Mouse (Mus musculus) erythroblast, embryonic 14.5 days (primary cell): ENCODE results near the gene Otulin.

ENCODE experiments used
- GATA1 ChIP-seq: IDR thresholded peaks from 2 replicates; pipeline ENCODE4 v1.6.1; 2012; ENCODE audit warnings: low read length, inconsistent platforms, mixed read lengths
- TAL1 ChIP-seq: IDR thresholded peaks from 3 replicates; pipeline ENCODE4 v1.6.1; 2012; ENCODE audit warnings: low read length, inconsistent platforms, mixed read lengths

DNA sequence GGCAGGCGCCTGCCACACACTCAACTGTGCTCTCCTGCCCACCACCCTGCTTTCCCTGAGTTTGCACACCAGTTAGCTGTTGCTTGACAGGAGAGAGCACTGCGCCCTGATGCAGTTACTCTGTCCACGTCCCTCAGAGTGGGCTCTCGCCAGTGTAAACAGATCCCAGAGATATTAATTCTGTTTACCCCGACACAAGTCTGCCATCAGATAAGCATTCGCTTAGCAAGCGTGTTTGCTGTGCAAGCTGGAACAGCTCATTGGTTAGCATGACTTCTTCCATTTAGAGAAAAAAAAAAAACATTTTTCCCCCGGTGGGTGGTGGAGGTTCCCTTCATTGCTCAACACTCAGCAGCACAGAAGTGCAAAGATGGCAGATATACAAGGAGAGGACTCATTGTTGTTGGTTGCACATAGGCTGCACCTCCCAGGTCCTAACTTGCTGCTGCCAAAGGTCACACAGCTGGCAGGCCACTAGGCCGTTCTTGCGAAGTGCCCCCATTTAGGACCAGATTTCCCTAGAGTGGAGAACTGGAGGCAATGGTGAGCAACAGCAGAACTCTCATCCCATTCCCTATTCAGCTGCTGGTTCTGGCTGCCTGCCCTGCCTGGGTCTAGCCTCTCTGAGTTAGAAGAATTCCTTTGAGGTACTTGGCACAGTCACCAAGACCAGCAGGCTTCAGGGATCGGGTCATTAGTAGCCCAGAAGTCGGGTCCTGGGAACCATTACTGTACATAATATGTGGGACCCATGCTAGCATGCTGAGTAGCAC lies 105.1 kb downstream of the Otulin start:
- 0 out of 2 replicates have a peak, but pooled peaks have one; percentile 17 for TF ChIP-seq GATA1
- no peak for TF ChIP-seq TAL1
